Mouse (Mus musculus) adrenal gland, adult 8-10 months (tissue): Measurements from ENCODE around the gene Crhr2. TPM values are rescaled to one million over a fixed set of nuclear protein-coding genes. Genes with fewer than 3 reads are reported as not detected.

Source experiments
- DNase-seq: peaks from one replicate; pipeline ENCODE4 v3.0.0; 2022
- total RNA-seq, 4 experiments: library from RNA; stranded (reverse); gene quantifications; 2 replicates each; pipeline ENCODE4 v1.2.4; 2022

The Crhr2 gene
- total RNA-seq: under 1 TPM in 2 of 4 experiments, not detected in 2; 0.12 to 0.34 TPM

DNA sequence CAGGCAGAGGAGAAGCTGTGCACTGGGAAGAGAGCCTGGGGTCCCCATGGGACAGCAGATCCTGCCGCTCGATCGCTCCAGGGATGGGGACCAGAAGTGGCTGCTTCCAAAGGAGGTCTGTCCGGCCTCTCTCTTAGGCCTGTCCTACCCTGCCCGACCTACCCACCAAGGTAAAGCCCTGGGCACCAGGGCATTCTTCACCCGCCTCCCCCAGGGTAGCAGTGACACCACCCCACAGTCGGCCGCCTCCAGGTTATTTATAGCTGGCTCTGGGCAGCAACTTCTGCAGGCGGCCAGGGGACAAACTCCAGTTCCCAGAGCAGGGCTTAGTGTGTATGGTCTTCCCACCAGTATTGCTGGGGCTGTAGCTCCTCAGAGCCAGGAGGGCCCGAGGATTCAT, at the start of gene Crhr2:
Gene Crhr2 (minus strand): TSS at position 223 of the 400 bp plus-strand sequence.
- DNase-seq: no peak

DNA sequence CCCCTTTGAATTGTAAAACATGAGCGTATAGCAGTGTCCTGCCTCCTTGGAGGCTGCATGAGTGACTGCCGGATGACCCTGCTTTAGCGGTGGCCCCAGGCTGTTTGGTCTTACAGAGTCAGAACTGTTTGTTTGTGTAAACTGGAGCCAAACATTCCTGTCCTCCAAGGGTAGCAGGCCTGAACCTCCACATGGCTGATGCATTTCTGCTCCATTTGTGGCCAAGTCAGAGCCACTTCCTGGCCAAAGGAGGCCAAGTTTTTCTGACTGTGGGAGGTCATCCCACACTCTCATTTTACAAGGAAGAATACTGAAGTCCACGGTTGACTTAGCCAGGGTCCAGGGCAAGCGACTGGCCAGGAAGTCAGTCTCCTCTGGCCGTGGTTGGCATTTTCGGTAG, 46.7 kb upstream of the Crhr2 start:
- DNase-seq: no peak

DNA sequence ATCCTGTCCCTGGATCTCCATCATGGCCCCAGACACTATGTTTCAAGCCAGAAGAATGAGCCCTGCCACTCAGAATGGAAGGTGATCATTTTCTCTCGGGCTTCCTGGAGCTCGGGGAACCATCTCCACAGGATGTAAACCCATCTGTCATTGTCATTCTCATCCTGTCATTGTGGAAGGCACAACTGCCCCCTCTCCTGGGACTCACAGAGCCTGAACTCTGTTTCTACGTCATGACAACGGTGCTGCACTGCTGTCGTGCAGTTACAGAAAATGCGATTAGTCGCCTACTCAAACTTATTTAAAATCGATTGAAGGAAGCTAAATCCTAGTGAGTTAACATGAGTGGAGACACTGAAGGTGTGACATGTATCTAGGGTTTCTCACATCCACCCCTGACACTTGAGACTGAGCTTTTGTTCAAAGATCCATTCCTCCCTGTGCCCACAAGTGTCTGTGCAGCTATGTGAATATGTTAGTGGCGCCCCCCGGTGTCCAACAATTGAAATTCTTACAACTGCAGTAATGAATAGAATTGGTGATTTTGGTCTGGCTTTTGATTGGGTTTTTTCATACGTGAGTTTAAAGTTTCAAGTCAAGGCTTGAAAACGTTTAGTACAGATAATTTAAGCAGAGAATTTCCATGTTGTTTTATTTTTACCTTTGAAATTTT, 44.4 kb upstream of the Crhr2 start:
- DNase-seq: no peak

DNA sequence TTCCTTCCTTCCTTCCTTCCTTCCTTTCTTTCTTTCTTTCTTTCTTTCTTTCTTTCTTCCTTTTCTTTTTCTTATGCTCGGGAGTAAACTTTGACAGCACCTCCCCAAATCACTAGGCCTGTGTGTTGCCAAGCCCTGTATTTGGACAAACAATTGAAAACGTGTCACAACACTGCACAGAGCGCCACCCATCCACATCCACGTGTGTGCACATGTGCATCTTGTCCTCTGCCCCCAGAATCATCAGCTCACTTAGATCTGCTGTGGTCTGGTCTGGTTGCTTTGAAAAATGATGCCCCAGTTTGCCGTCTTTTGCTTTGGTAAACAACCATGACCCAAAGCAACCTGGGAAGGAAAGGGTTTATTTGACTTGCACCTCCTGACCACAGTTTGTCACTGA, 43.1 kb upstream of the Crhr2 start:
- DNase-seq: no peak

DNA sequence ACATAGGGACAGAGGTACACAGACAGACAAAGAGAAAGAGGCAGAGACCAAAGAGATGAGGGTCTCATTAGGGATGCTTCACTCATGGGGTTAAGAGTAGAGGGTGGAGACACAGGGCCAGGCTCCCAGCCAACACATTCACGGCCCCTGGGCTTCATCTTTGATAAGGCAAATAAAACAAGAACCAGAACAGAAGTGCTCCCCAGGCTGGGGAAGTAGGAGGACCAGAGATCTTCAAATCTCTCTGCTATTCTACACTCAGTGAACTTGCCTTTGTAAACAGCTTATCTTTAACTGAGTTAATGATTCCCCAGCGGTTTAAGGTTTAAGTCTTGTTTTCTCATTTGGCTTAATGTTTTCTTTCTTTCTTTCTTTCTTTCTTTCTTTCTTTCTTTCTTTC, 42.6 kb upstream of the Crhr2 start:
- no peak for DNase-seq

DNA sequence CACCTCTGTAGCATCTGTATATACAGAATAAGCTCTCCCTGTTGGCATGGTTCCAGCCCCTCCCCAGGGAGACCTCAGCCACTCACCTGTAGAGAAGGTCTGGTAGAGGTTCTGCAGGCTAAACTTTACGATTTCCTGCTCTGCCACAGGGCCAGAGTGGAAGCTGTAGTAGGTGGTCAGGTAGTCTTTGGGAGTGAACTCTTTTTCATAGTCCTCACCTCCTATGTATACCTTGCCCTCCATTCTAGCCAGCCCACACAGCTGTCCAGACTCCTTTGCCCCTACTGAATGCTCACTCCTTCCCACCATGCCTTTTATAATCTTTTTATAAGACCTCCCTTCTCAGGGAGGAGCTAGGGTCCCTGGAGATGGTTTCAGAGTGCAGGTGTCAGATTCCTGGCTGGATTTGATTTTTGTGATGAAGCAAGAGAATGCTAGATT, 41.9 kb upstream of the Crhr2 start, which contains the start of gene Inmt:
Gene Inmt (minus strand): TSS at position 303 of the 441 bp plus-strand sequence.
- no peak for DNase-seq

DNA sequence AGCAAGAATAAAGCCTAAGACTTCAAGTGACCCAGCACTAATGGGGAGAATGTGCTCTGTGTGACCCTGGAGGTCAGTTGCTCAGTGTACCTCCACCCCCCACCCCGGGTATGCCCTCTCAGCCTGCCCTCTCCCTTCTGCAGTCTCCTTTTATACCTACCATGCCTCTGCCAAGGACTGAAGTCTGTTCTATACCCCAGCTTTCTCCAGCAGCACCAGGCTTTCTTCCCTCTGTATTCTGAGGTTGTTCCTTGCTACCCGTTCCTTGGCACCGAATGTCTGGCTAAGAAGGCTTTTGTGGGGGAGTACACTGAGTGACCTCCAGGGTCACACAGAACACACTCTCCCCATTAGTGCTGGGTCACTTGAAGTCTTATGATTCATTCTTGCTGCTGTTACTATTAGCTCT, 41.1 kb upstream of the Crhr2 start:
- no peak for DNase-seq

DNA sequence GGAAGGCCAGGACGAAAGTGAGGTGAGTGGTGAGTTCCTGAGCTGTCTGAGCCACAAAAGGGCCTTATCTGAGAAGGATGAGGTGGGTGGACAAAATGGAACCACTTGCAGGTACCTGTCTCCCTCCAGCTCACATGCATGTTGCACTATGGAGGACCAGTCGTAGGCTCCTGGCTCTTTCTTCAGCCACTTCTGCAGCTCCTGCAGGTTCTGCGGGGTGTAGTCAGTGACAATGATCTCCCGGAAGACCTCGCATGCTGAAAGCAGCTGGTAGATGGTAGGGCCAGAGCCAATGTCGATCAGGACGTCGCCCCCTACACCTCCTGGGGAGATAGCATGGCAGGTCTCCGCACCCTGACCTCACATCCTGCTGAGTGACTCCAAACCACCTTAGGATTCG, 40.4 kb upstream of the Crhr2 start:
- DNase-seq: no peak

DNA sequence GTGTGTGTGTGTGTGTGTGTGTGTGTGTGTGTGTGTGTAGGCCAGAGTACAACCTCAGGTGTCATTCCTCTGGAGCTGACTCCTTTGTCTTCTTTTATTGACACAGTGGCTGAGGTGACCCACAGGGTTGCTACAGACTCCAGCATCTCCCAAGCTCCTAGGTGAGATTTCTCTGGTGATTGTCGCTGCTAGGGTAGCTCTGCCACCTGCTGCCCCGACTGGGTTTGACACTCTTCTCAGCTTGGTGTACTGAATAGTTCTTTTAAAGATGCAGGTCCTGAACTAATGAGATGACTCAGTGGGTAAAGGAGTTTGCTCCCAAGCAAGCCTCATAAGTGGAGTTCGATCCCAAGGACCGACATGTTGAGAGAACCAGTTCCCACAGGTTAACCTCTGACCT, 38.8 kb upstream of the Crhr2 start:
- no peak for DNase-seq

DNA sequence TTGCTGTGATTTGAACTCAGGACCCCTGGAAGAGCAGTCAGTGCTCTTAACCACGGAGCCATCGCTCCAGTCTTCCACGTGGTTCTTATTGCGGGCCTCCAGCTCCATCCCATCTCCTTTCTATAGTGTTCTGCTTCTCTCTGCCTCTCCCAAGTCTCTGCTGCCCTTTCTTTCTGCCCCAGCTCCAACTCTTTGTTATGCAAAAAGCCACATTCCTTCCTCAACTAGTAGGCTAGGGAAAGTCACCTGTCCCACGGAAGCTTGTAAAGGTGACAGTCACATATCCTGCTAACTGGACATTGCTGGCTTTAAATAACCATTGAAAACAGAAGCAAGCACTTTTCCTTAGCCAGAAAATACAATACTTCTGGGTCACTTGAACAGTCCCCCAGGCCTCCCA, 37.0 kb upstream of the Crhr2 start:
- no peak for DNase-seq

DNA sequence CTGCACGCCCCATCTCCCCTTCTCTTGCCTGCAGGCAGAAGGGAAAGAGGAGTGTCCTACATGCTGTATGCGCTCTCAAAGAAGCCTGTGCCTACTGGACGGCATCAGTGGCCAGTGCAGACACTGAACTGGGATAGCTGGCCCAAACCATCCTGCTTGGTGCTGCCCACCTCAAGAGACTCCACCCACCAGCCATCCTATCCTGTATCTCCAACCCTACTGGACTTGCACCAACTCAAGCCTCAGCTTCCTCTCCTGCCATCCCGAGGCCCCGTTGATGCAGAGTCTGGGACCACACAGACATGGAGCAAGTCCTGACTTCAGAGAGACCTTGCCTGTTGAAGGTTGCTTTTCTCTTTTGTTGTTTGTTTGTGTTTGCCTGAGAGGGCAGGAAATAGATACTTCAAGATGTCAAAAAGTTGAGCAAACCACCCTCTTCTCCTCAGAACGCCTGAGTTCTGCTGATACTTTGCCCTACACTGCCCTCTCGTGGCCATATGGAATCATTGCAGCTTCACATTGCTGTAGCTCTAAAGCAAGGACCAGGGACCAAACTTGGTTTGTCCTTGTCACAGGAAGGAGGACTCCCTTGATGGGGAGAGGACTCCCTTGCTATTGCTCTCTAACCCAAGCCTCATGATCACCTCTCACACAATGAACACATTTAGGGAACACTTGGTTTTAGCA, 34.1 kb upstream of the Crhr2 start:
- peak; percentile 50 for DNase-seq

DNA sequence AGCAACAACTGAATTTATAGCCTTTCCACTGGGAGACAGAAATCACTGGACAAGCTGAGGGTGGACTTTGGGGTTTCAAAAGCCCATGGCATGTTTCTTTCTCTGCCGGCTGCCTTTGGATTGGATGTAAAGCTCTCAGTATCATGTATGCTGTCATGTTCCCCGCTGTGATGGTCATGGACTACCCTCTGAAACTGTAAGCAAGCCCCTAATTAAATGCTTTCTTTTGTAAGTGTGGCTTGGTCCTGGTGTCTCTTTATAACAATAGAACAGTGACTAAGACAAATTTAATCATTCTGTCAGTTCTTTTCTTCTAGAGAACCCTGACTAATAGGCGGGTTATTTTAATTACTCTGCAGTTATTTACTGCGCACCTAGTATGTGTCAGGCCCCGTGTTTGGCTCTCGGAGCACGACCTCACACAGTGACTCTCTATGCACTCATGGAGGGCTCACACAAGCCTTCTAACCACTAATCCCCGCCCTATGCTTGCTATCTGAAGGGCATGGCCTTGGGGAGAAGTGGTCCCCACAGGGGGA, 30.3 kb upstream of the Crhr2 start:
- DNase-seq: no peak

DNA sequence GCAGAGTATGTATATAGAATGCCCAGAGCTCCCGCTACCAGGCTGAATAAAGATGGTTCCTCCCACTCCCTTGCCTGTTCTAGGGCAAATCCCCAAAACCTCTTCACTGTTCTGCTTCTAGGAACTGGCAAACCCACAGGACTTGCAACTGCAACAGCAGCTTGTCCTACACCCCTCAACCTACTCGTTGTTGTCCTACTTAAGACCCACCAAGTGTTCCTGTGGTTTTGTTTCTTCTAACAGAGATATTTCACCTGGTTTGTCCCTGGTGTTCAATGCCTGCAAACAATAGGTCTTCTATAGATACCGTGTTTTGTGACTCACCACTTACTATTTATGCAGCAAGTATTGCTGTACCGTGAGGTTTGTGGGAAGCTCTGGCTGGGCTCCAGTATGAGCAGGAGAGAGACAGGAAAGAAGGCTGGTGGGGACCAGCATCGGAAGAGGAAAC, 28.5 kb upstream of the Crhr2 start:
- no peak for DNase-seq

DNA sequence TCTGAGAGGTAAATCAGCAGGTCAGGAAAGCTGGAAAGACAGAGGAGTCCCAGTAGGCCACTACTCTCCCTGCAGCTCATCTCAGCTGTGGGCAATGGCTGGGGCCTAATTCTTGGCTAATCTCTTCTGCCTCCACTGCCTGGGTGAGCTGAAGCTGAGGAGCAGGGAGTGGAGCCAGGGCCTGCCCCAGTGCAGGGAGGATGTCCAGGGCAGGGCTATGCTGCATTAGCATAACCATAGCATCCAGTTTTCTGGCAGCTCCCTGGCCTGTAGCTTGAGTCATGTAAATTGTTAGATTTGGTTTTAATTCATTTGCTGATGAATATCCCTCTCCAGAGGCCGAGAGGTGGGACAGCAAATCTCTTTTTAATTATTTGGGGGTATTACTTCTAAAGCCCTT, 26.4 kb upstream of the Crhr2 start:
- no peak for DNase-seq

DNA sequence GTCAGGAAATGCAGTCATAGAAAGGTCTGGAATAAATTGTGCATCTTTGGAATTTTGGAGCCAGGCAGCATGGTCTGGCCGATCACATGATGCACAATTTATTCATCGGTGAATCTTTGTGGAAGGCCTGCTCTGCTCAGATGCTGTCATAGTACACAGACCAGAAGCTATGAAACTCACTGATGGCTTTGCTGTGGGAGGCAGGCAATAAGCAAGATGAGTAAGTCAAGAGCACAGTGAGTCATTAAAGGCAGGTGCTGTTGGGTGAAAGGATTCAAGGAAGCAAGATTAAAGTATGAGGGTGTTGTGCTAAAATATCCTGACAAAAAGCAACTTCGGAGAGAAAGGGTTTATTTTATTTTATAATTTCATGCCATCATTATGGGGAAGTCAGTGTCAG, 19.4 kb upstream of the Crhr2 start:
- no peak for DNase-seq

DNA sequence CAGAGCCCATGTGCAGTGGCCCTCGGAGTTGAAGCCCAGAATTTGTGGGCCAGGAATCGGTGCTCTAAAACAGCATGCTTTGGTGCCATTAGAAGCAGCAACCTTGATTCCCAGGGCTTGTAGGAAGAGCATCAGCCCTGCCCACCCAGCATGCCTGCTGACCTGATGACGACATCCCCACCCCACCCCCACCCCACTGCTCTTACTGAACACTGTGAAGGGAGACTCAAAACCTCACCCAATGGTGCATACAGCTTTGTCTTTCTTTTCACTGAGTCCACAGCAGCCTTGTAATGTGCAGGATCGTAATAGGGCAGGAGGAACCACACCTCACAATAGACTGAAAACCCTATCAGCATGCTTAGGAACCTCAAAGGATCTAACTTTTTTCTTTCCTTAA, 13.3 kb upstream of the Crhr2 start:
- no peak for DNase-seq

DNA sequence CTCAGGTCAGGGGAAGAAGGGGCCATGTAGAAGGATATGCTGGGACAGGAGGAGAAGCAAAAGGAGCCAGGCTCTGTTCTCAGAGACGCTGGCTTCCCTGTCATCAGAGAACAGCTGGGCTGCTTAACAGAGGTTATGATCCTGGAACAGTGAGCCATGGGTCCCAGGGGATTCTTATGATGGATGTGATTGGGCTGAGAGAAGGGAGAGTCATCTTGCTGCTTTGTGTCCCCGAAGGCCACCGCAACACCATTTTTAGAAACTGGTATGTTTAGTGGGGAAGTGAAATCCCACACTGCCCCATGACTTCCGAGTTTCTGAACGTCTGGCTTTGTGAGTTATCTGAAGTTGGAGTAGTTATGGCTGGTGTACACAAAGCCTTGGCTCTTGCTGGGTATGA, 12.5 kb upstream of the Crhr2 start:
- no peak for DNase-seq

DNA sequence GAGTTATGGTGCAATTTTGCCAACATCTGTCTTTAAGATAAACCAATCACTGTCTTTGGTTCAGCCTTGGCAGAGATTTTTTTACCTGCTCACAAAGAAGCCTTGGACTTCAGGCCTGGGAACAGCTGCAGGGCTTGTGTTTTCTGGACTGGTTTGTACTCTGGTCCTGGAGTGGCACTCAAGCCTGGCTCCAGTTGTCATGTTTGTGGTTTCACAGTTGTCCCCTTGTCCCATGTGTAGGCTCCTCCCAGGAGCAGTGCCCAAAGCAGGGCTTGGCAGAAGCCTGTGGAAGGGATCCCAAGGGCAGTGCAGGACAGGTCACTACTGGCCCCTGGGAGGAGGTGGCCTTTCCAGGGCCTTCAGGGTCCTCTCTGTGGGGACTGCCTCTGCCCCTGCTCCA, 5.5 kb upstream of the Crhr2 start:
- DNase-seq: no peak

DNA sequence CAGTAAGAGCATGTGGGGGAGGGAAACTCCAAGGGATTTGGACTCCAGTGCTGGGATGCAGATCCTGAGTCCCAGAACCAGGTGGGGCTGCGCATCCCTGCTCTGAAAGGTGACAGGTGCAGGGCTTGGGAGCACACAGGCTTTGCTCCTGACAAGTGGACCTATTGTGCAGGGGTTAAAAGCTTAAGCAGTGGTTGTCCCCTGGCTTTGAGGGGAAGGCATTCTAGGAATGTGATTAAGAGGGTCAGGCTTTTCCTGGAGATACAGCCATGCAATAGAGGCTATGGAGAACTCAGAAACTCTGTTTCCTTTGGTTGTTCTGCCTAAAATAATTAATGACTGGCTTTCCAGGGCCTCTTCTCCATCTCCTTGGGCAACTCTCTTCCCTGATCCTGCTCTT, 609 bp upstream of the Crhr2 start:
- no peak for DNase-seq

DNA sequence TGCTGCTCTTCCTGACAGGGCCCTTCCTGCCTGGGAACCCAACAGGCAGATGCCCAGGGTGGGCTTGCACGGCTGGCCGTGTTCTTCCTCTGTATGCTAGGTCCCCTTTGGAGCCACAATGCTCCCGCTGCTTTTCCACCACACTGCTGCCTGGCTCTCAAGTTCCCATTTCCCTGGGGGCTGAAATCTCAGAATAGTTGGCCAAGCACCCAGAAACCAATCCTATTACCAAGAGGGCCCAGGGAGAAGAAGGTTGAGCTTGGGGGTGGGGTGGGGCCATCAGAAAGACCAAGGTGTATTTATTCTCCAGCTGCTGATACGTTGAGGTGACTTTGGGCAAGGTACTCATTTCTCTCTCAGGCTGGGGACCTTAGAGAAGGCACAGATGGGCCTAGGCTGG, 1.5 kb downstream of the Crhr2 start:
- no peak for DNase-seq

DNA sequence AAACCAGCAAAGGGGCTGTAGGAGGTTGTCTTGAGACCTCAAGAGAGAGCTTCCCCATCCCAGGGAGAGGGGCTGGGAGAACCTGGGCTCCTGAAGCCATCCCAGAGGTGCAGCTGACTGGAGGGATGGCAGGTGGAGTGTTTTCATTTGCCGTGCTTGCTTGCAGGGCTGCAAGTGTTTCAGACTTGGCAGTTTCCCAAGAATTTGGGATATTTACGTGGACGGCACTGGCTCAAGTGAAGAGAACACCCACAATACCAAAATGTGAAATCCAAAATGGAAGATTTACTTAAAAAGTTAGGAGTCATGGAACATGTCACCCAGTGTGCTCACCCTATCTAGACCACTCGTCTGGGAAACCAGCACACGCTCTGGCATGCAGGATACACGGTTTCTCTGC, 2.2 kb downstream of the Crhr2 start:
- no peak for DNase-seq

DNA sequence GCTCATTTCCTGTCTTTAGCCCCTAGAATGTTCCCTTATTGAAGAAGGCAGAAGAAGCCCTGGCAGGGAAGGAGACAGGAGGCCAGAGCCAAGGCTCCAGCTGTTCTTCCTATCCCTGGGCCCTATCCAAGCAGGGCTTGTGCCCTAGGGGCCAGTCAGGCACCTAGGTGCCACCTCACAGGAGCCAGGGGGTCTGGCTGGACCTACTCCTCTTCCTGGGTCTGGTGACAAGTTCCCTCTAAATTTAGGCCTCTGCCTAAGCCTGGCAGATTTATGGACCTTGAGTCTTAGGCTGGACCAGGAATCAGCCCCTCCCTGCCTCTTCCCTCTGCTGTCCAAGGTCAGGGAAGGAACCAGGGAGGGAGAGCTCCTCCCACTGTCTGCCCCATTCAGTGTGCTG, 4.4 kb downstream of the Crhr2 start:
- peak; percentile 9 for DNase-seq

DNA sequence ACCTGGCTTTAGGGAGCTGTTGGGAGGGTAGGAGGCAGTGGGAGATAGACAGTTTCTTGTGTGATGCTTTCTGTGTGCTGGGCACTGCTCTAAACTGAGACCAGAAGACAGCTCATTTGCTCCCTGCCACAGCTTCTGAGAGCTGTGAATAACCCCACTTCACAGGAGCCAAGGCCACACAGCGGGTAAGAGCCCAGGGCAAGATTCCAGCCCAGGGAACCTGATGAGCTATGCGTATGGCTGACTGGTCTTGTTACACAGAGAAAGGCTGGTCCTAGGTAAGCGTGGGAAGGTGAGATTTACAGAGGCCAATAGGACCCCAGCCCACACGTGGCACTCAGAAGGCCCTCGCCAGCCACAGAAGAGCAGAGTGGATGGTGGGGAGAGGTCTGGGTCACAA, 6.2 kb downstream of the Crhr2 start:
- no peak for DNase-seq

DNA sequence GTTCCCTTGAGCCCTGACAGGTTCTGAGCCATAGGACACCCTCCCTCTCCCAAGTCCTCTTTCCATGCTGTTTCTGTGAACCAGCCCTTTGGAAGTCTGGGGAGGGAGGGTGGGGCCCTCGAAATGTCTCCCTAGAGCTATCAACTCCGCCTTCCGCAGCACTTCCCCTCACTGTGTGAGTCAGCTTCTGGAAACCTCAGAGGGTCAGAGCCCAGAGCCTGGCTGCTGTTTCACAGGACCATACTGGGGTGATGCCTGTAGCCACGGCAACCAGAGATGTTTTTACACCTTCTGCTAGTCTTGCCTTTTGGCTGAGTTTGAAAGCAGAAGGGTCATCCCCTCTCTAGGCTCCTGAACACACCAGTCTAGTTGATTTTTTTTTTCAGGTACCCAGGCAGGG, 9.8 kb downstream of the Crhr2 start:
- DNase-seq: no peak
